Mouse (Mus musculus) kidney, embryonic 16.5 days (tissue): ENCODE results near the gene Kif5c. TPM values are rescaled to one million over a fixed set of nuclear protein-coding genes. Genes with fewer than 3 reads are reported as not detected.

Experiments
- ATAC-seq: fragments of 200-750 bp; cut with Nextera tagmentation; 2 replicates; pipeline ENCODE4 v1.8.0; 2017; ENCODE audit warnings: moderate TSS enrichment; ENCODE audit not compliant: low FRiP score, low TSS enrichment
- H3K27ac ChIP-seq: fragments of 300-500 bp; sonication (generic); 2 replicates; pipeline ENCODE4 v1.5.1; 2014; ENCODE audit warnings: low read length
- H3K27me3 ChIP-seq: fragments of 300-500 bp; sonication (generic); 2 replicates; pipeline ENCODE4 v1.6.1; 2014; ENCODE audit warnings: low read length, control low read depth, mixed read lengths; ENCODE audit not compliant: insufficient read depth
- H3K36me3 ChIP-seq: fragments of 300-500 bp; sonication (generic); 2 replicates; pipeline ENCODE4 v1.6.1; 2014; ENCODE audit warnings: low read length, control low read depth, mixed read lengths; ENCODE audit not compliant: insufficient read depth
- H3K4me1 ChIP-seq: fragments of 300-500 bp; sonication (generic); 2 replicates; pipeline ENCODE4 v1.6.1; 2014; ENCODE audit warnings: low read length, control low read depth, mixed read lengths; ENCODE audit not compliant: insufficient read depth
- H3K4me2 ChIP-seq: fragments of 300-500 bp; sonication (generic); replicated peaks from 2 replicates; pipeline ENCODE4 v1.6.1; 2014; ENCODE audit warnings: low read depth, low read length
- H3K4me3 ChIP-seq: fragments of 300-500 bp; sonication (generic); 2 replicates; pipeline ENCODE4 v1.5.1; 2014; ENCODE audit warnings: mild to moderate bottlenecking, low read length
- H3K9ac ChIP-seq: fragments of 300-500 bp; sonication (generic); replicated peaks from 2 replicates; pipeline ENCODE4 v1.6.1; 2014; ENCODE audit warnings: low read length
- H3K9me3 ChIP-seq: fragments of 300-500 bp; sonication (generic); 2 replicates; pipeline ENCODE4 v1.6.1; 2016; ENCODE audit warnings: low read length, control low read depth
- WGBS: fragments of 180-500 bp; shearing (Covaris S2); extraction: QIAGEN DNeasy Blood & Tissue Kit; methylation state at CpG from one replicate; pipeline ENCODE4 v1.1.7; 2014; 5-methylcytosine and 5-hydroxymethylcytosine counted together
- polyA plus RNA-seq: library from polyadenylated mRNA; unstranded; fragments of >200 nt; fragmentation: Nextera tagmentation; extraction: Ambion mirVana; gene quantifications from 2 replicates; pipeline ENCODE4 v1.2.1, GENCODE M21; 2015

Kif5c gene
- polyA plus RNA-seq, 1 experiment from 2014 or later, result 5.0 TPM

DNA sequence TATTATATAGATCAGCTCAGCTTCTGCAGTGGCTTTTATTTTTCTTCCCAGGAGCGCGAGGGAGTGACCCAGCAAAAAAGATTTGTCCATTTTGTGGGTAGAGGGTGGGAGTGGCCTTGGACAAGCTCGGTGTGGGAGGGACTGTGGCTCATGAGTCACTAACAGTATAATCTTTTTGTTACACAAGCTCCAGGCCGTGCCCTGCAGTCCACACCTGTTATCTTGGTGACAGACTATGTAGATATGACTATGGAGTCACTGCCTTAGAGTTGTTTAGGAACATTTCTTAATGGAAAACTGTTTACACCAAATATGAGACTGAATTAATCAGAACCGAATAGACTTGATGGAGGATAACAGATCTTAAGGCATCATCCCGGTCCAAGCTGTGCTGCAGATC is 194.9 kb downstream of the Kif5c start:
- Histone ChIP-seq H3K36me3 (no peaks in the 10 kb centered on the region), H3K9ac (no peak overlapping the region), H3K9me3 (no peaks in the 10 kb centered on the region), H3K4me1 (peaks cover 26% of the 10 kb centered on the region), H3K4me3 (no peak overlapping the region), H3K27me3 (no peaks in the 10 kb centered on the region), H3K27ac (no peak overlapping the region), H3K4me2 (no peak overlapping the region)
- 48% methylated on average over 6 of the region's 6 CpGs for WGBS
- ATAC-seq, result no peak

- H3K4me3 ChIP-seq, result no peak overlapping the region
- no peaks in the 10 kb centered on the region for H3K9me3 ChIP-seq
- H3K9ac ChIP-seq, result no peak overlapping the region
- no peak for ATAC-seq
- no peak overlapping the region for H3K27ac ChIP-seq
- peaks cover 26% of the 10 kb centered on the region for H3K4me1 ChIP-seq
- 76% methylated on average over 3 of the region's 3 CpGs for WGBS
- H3K36me3 ChIP-seq, result no peaks in the 10 kb centered on the region
- H3K27me3 ChIP-seq, result no peaks in the 10 kb centered on the region
- no peak overlapping the region for H3K4me2 ChIP-seq
These were observed 196.7 kb downstream of the Kif5c start for GRCm38 (mm10) chr2:49815696-49816320.

- no peaks in the 10 kb centered on the region for H3K36me3 ChIP-seq
- peaks cover 20% of the 10 kb centered on the region for H3K4me1 ChIP-seq
- no peaks in the 10 kb centered on the region for H3K9me3 ChIP-seq
- no peak overlapping the region for H3K9ac ChIP-seq
- no peaks in the 10 kb centered on the region for H3K27me3 ChIP-seq
- WGBS, result 95% methylated on average over 5 of the region's 5 CpGs
- no peak overlapping the region for H3K27ac ChIP-seq
- H3K4me2 ChIP-seq, result no peak overlapping the region
- no peak overlapping the region for H3K4me3 ChIP-seq
- no peak for ATAC-seq
These were observed 197.5 kb downstream of the Kif5c start for GRCm38 (mm10) chr2:49816549-49816948.

DNA sequence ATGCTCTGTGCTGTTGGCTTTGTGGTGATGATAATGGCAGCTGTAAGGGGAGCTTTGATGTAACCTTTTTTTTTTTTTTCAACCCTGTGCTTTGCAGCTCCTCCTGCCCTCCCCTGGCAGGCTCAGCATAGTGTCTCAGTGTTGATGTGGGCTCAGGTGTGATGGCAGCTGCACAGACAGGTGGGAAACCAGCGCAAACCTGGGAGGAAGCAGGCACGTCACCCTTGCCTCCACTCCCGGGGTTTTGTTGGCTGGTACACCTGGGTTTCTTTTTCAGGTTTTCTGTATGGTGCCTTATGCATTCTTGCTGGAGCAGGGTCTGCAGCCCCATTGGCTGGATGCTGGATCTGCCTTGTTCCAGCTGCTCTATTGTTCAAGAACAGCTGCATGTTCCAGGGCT is 198.1 kb downstream of the Kif5c start:
- H3K27ac ChIP-seq, result no peak overlapping the region
- no peaks in the 10 kb centered on the region for H3K36me3 ChIP-seq
- H3K27me3 ChIP-seq, result no peaks in the 10 kb centered on the region
- no peak overlapping the region for H3K4me2 ChIP-seq
- peaks cover 14% of the 10 kb centered on the region for H3K4me1 ChIP-seq
- no peak overlapping the region for H3K4me3 ChIP-seq
- 93% methylated on average over 3 of the region's 3 CpGs for WGBS
- ATAC-seq, result no peak
- H3K9me3 ChIP-seq, result no peaks in the 10 kb centered on the region
- no peak overlapping the region for H3K9ac ChIP-seq

- Histone ChIP-seq H3K27ac (no peak overlapping the region), H3K4me2 (no peak overlapping the region)
- no peak for ATAC-seq
These were observed 199.0 kb downstream of the Kif5c start for GRCm38 (mm10) chr2:49818126-49818525.

GRCm38 (mm10) chr2:49822312-49822711 is 203.2 kb downstream of the Kif5c start:
- Histone ChIP-seq H3K4me3 (no peak overlapping the region), H3K4me1 (peaks cover under 1% of the 10 kb centered on the region; the same call in 1 of the 2 replicates), H3K9ac (no peak overlapping the region), H3K4me2 (no peak overlapping the region), H3K9me3 (no peaks in the 10 kb centered on the region), H3K27ac (no peak overlapping the region), H3K36me3 (no peaks in the 10 kb centered on the region), H3K27me3 (no peaks in the 10 kb centered on the region)
- 74% methylated on average over 1 of the region's 1 CpGs for WGBS
- ATAC-seq, result no peak

More at GRCm38 (mm10) chr2:49818126-49818525, 199.0 kb downstream of the Kif5c start:
- Histone ChIP-seq H3K4me3 (no peak overlapping the region), H3K4me1 (peaks cover 11% of the 10 kb centered on the region; the same call in 1 of the 2 replicates), H3K36me3 (no peaks in the 10 kb centered on the region), H3K27me3 (no peaks in the 10 kb centered on the region), H3K9me3 (no peaks in the 10 kb centered on the region), H3K9ac (no peak overlapping the region)
- 73% methylated on average over 5 of the region's 5 CpGs for WGBS

Other genes starting within 250 kb of the Kif5c start
- gene Epc2, start 167.8 kb upstream of the Kif5c start, polyA plus RNA-seq, result 6.4 and 6.5 TPM in 2 replicates
- gene Lypd6b, start 168.4 kb downstream of the Kif5c start, polyA plus RNA-seq, result 11.7 and 12.3 TPM in 2 replicates